Mouse (Mus musculus): ENCODE data around the gene Procr. TPM values are rescaled to one million over a fixed set of nuclear protein-coding genes. Genes with fewer than 3 reads are reported as not detected.

The Procr gene
- 4.1 TPM for polyA plus RNA-seq (2014; fragmentation: Illumina TruSeq; extraction: RNeasy Lipid Tissue Mini Kit (QIAGEN cat#74804); ENCODE audit: low replicate concordance)

GRCm38 (mm10) chr2:155751014-155751786, at the start of gene Procr:
Procr (plus strand) TSS chr2:155751117.

GRCm38 (mm10) chr2:155729158-155729645, 21.7 kb upstream of the Procr start, which contains the start of gene Edem2:
Edem2 (minus strand) TSS chr2:155729475.

DNA sequence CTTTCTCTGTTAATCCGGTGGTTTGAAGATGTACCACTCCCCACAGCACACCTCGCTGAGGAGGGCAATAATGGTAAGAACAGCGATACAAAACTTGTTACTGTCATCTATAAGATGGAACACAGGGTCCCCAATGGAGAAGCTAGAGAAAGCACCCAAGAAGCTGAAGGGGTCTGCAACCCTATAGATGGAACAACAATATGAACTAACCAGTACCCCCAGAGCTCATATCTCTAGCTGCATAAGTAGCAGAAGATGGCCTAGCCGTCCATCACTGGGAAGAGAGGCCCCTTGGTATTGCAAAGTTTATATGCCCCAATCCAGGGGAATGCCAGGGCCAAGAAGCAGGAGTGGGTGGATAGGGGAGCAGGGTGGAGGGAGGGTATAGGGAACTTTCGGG, 15.2 kb upstream of the Procr start, which contains the start of gene Gm17581:
TSS of gene Gm17581 (minus strand) at position 101 of the 400 bp plus-strand sequence.

DNA sequence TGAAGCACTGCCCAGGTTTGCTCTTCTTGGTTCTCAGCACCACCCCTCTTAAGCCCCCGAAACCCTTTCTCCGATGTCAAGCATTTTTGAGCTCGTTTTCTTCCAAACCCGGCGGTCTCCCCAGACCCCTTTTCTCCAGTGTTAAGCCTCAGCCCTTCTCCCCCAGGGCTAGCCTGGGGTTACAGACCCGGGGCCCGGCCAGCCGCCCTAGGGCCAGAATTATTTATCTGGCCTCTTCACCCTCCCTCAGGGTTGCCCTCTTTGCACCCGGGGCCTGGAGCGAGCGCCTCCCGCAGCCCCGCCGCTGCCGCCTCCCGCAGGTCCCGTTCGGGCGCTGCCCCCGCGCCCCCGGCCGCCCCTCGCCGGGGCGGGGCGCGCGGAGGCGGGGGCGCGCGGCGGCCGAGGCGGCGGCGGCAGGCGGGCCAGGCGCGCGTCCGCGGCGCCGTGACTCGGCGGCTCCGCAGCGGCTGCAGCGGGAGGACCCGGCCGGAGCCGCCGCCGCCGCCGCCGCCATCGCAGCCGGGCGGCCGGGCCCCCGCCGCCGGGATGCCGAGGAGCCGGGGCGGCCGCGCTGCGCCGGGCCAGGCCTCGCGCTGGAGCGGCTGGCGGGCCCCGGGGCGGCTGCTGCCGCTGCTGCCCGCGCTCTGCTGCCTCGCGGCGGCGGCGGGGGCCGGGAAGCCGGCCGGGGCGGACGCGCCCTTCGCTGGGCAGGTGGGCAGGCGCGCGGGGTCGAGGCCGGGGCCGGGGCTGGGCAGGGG, 24.2 kb downstream of the Procr start, which contains the start of gene Mmp24:
TSS of gene Mmp24 (plus strand) at position 416 of the 758 bp plus-strand sequence.

Other genes with a start within 250 kb of the Procr start
- gene Acss2, start 233.2 kb upstream of the Procr start, polyA plus RNA-seq (2014; fragmentation: Illumina TruSeq; extraction: RNeasy Lipid Tissue Mini Kit (QIAGEN cat#74804); ENCODE audit: low replicate concordance) = 17.9 TPM
- not detected for gene Ggt7, start 232.9 kb upstream of the Procr start, polyA plus RNA-seq (2014; fragmentation: Illumina TruSeq; extraction: RNeasy Lipid Tissue Mini Kit (QIAGEN cat#74804); ENCODE audit: low replicate concordance)
- 6.2 TPM for gene Gss, start 158.3 kb upstream of the Procr start, polyA plus RNA-seq (2014; fragmentation: Illumina TruSeq; extraction: RNeasy Lipid Tissue Mini Kit (QIAGEN cat#74804); ENCODE audit: low replicate concordance)
- not detected for gene Myh7b, start 139.9 kb upstream of the Procr start, polyA plus RNA-seq (2014; fragmentation: Illumina TruSeq; extraction: RNeasy Lipid Tissue Mini Kit (QIAGEN cat#74804); ENCODE audit: low replicate concordance)
- 72.8 TPM for gene Trpc4ap, start 58.7 kb upstream of the Procr start, polyA plus RNA-seq (2014; fragmentation: Illumina TruSeq; extraction: RNeasy Lipid Tissue Mini Kit (QIAGEN cat#74804); ENCODE audit: low replicate concordance)
- gene Edem2, start 21.6 kb upstream of the Procr start, polyA plus RNA-seq (2014; fragmentation: Illumina TruSeq; extraction: RNeasy Lipid Tissue Mini Kit (QIAGEN cat#74804); ENCODE audit: low replicate concordance) = 11.5 TPM
- gene Gm17581, start 15.3 kb upstream of the Procr start, polyA plus RNA-seq (2014; fragmentation: Illumina TruSeq; extraction: RNeasy Lipid Tissue Mini Kit (QIAGEN cat#74804); ENCODE audit: low replicate concordance) = not detected
- gene Mmp24, start 24.2 kb downstream of the Procr start, polyA plus RNA-seq (2014; fragmentation: Illumina TruSeq; extraction: RNeasy Lipid Tissue Mini Kit (QIAGEN cat#74804); ENCODE audit: low replicate concordance) = not detected
- gene BC029722, start 68.3 kb downstream of the Procr start, polyA plus RNA-seq (2014; fragmentation: Illumina TruSeq; extraction: RNeasy Lipid Tissue Mini Kit (QIAGEN cat#74804); ENCODE audit: low replicate concordance) = 13.2 TPM
- 14.6 TPM for gene Eif6, start 75.8 kb downstream of the Procr start, polyA plus RNA-seq (2014; fragmentation: Illumina TruSeq; extraction: RNeasy Lipid Tissue Mini Kit (QIAGEN cat#74804); ENCODE audit: low replicate concordance)
- 0.41 TPM for gene Fam83c, start 83.7 kb downstream of the Procr start, polyA plus RNA-seq (2014; fragmentation: Illumina TruSeq; extraction: RNeasy Lipid Tissue Mini Kit (QIAGEN cat#74804); ENCODE audit: low replicate concordance)
- 23.3 TPM for gene Uqcc1, start 179.2 kb downstream of the Procr start, polyA plus RNA-seq (2014; fragmentation: Illumina TruSeq; extraction: RNeasy Lipid Tissue Mini Kit (QIAGEN cat#74804); ENCODE audit: low replicate concordance)
- gene Gm15557, start 189.6 kb downstream of the Procr start, polyA plus RNA-seq (2014; fragmentation: Illumina TruSeq; extraction: RNeasy Lipid Tissue Mini Kit (QIAGEN cat#74804); ENCODE audit: low replicate concordance) = not detected
- not detected for gene Gdf5, start 194.2 kb downstream of the Procr start, polyA plus RNA-seq (2014; fragmentation: Illumina TruSeq; extraction: RNeasy Lipid Tissue Mini Kit (QIAGEN cat#74804); ENCODE audit: low replicate concordance)
- 0.82 TPM for gene Cep250, start 205.3 kb downstream of the Procr start, polyA plus RNA-seq (2014; fragmentation: Illumina TruSeq; extraction: RNeasy Lipid Tissue Mini Kit (QIAGEN cat#74804); ENCODE audit: low replicate concordance)

Measured in small intestine, adult 10 weeks (tissue).